Mouse (Mus musculus): Measurements from ENCODE around the gene Coq8a.

DNA sequence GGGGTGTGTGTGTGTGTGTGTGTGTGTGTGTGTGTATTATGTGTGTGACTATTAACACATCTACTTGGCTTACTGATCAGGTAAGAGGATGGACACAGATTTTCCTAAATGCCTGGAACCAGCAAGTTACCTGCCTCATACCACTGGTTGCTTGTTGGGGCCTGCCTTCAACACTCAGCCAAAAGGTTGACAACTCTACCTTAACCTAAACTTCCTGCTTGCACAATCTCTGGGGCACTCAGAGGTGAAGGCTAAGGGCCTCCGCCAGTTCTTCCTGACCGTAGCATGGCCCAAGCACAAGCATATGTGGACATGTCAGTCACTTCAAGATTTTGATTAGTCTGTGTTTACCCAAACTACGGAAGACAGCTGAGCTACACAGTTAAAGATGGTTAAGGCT lies 1.4 kb downstream of the Coq8a start:
- TF ChIP-seq CTCF (IDR thresholded peaks at IDR 0.05; ENCODE audit: extremely low read depth, insufficient read length, insufficient replicate concordance, low read depth, low read length) (no peak), POLR2A (IDR thresholded peaks at IDR 0.05; ENCODE audit: low read depth, low read length) (no peak)
